Mouse (Mus musculus) CH12.LX (cell line): ENCODE data around the gene Ccdc6.

Experiments used
- CHD1 ChIP-seq: IDR thresholded peaks from 2 replicates; pipeline ENCODE4 v1.6.1; 2012; ENCODE audit warnings: low read depth, low read length, improper control_type of control experiment, inconsistent platforms
- CTCF ChIP-seq, 2 experiments: IDR thresholded peaks in 1 of 2; conservative IDR thresholded peaks in 1 of 2; 2 replicates each; pipeline ENCODE4 v1.5.1; 2011 to 2012; ENCODE audit warnings: low read depth in 2 of 2, low read length in 2 of 2, improper control_type of control experiment in 1 of 2, inconsistent platforms in 1 of 2, mild to moderate bottlenecking in 1 of 2, moderate library complexity in 1 of 2
- EP300 ChIP-seq: IDR thresholded peaks from 2 replicates; pipeline ENCODE4 v1.6.1; 2011; ENCODE audit warnings: low read length, improper control_type of control experiment
- JUND ChIP-seq: conservative IDR thresholded peaks from 2 replicates; pipeline ENCODE4 v1.6.1; 2011; ENCODE audit warnings: low read depth, low read length, improper control_type of control experiment
- MAFK ChIP-seq: IDR thresholded peaks from 2 replicates; pipeline ENCODE4 v1.6.1; 2011; ENCODE audit warnings: low read length, improper control_type of control experiment; ENCODE audit not compliant: insufficient replicate concordance
- MAX ChIP-seq: IDR thresholded peaks from 2 replicates; pipeline ENCODE4 v1.6.1; 2011; ENCODE audit warnings: low read length, improper control_type of control experiment
- MEF2A ChIP-seq: IDR thresholded peaks from 2 replicates; pipeline ENCODE4 v1.6.1; 2014; ENCODE audit warnings: low read depth, mild to moderate bottlenecking, inconsistent platforms, low read length, improper control_type of control experiment, borderline replicate concordance
- MXI1 ChIP-seq: IDR thresholded peaks from 2 replicates; pipeline ENCODE4 v1.6.1; 2011; ENCODE audit warnings: mild to moderate bottlenecking, low read depth, low read length, improper control_type of control experiment
- MYC ChIP-seq: IDR thresholded peaks from 2 replicates; pipeline ENCODE4 v1.6.1; 2011; ENCODE audit warnings: low read depth, mild to moderate bottlenecking, improper control_type of control experiment, low read length
- POLR2A ChIP-seq: IDR thresholded peaks from 2 replicates; pipeline ENCODE4 v1.6.1; 2011; ENCODE audit warnings: low read depth, mild to moderate bottlenecking, improper control_type of control experiment, low read length
- RCOR1 ChIP-seq: conservative IDR thresholded peaks from 2 replicates; pipeline ENCODE4 v1.6.1; 2012; ENCODE audit warnings: low read depth, mild to moderate bottlenecking, inconsistent platforms, low read length, improper control_type of control experiment
- TCF12 ChIP-seq: IDR thresholded peaks from 2 replicates; pipeline ENCODE4 v1.6.1; 2014; ENCODE audit warnings: low read depth, mild to moderate bottlenecking, inconsistent platforms, low read length, improper control_type of control experiment
- ZC3H11A ChIP-seq: IDR thresholded peaks from 2 replicates; pipeline ENCODE4 v1.6.1; 2012; ENCODE audit warnings: low read depth, mild to moderate bottlenecking, inconsistent platforms, low read length, improper control_type of control experiment

DNA sequence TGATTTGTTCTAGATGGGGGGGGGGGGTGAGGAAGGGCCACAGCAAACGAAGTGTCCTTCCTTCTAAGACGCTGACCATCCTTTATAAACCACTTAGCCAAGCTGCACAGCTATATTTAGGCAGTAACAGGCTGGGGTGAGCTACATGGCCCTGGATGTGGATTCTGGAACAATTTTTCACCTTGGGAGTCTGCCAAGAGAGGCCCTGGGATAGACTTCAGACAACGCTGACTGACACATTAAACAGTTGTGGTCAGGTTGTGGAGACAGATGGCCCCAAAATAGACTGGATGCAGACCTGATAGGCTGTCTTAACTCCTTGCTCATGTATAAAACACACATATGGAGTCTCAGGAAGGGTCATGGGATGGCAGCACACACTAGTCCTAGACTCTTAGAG, 39.9 kb upstream of the Ccdc6 start:
- TF ChIP-seq POLR2A (no peak), RCOR1 (no peak), CTCF (conservative IDR thresholded peaks at IDR 0.05 in 1 of 2, IDR thresholded peaks at IDR 0.05 in 1 of 2; ENCODE audit: low read depth in 2 of 2, low read length in 2 of 2) (no peak), MYC (no peak), ZC3H11A (no peak), MXI1 (no peak), JUND (no peak), MAX (no peak), EP300 (no peak), MEF2A (no peak), TCF12 (no peak), MAFK (no peak), CHD1 (no peak)
